ENCODE assay signal across 15 mouse cellular contexts in genomic region chr15:80317841-80318530, GRCm38 (mm10). TPM values are rescaled to one million over a fixed set of nuclear protein-coding genes. Genes with fewer than 3 reads are reported as not detected.
DNase-seq lines count a peak whose midpoint lies in the region; ATAC-seq and TF ChIP-seq lines count a peak whose summit lies in the region.
"Had no signal": no experiment of that assay in that cellular context is flagged by ENCODE, and none has a peak within 500 bp of the region (broad histone marks: within the 10 kb centered on the region; RNA-seq: fewer than 3 reads in every experiment).

No protein-coding gene starts in this region.

- no peaks in the 10 kb centered on the region for H3K27me3 ChIP-seq in forebrain, embryonic 11.5 days (ENCODE audit: control insufficient read depth, insufficient read depth, low read length)
- H3K27me3 ChIP-seq in forebrain, embryonic 15.5 days: no peaks in the 10 kb centered on the region
- no peaks in the 10 kb centered on the region for H3K27me3 ChIP-seq in spleen, adult 2 months (ENCODE audit: control insufficient read depth, insufficient read depth, low read length)
- no peaks in the 10 kb centered on the region for H3K27me3 ChIP-seq in splenic B cell, adult 2 months (ENCODE audit: control insufficient read depth, insufficient read depth, low read length, poor library complexity, severe bottlenecking)
- H3K27me3 ChIP-seq: liver, embryonic 13.5 days had no signal

- no peak for TF ChIP-seq CTCF in spleen, adult 2 months (IDR thresholded peaks at IDR 0.05; ENCODE audit: extremely low read depth, insufficient read depth, insufficient read length, insufficient replicate concordance)
- TF ChIP-seq CTCF in bone marrow, adult 2 months (IDR thresholded peaks at IDR 0.05; ENCODE audit: control insufficient read depth, insufficient read depth, low read length): no peak

- DNase-seq in forebrain, embryonic 11.5 days (ENCODE audit: low spot score): no peak
- DNase-seq in spleen, adult 2 months (ENCODE audit: low read depth in 1 of 2, low spot score in 2 of 2): peak in 1 of 2 experiments; percentile 39
- DNase-seq in spleen, postnatal 10 days (ENCODE audit: low spot score in 2 of 2): no peak
- DNase-seq in splenic B cell, adult 2 months (ENCODE audit: low read depth, low spot score): peak; percentile 36
- DNase-seq in right cerebral cortex, postnatal 4 days: no peak
- no peak for DNase-seq in testis, postnatal 10 days (ENCODE audit: low spot score)
- DNase-seq: heart, adult 11 months; heart, postnatal 14 days; liver, embryonic 13.5 days had no signal

- peak; percentile 28; the same call in 1 of the 2 replicates for ATAC-seq in forebrain, embryonic 11.5 days (replicated peaks; ENCODE audit: low FRiP score)
- ATAC-seq in forebrain, embryonic 15.5 days (replicated peaks): no peak
- ATAC-seq: intestine, postnatal 0 days had no signal

- no peak for TF ChIP-seq POLR2A in spleen, adult 2 months (IDR thresholded peaks at IDR 0.05; ENCODE audit: low read depth, low read length)
- TF ChIP-seq POLR2A in bone marrow, adult 2 months (IDR thresholded peaks at IDR 0.05; ENCODE audit: borderline replicate concordance, control insufficient read depth, low read depth, low read length): no peak

- no peak overlapping the region for H3K27ac ChIP-seq in forebrain, embryonic 11.5 days (ENCODE audit: low read depth, low read length)
- no peak overlapping the region for H3K27ac ChIP-seq in forebrain, embryonic 15.5 days (replicated peaks)
- peak overlapping the region; percentile 31 for H3K27ac ChIP-seq in spleen, adult 2 months (ENCODE audit: insufficient read depth, low read length)
- H3K27ac ChIP-seq in bone marrow, adult 2 months (ENCODE audit: control insufficient read depth, insufficient read depth, low read depth, low read length, poor library complexity): peak overlapping the region; percentile 4; the same call in 1 of the 2 replicates
- H3K27ac ChIP-seq: liver, embryonic 13.5 days had no signal

- H3K4me1 ChIP-seq in forebrain, embryonic 11.5 days (replicated peaks; ENCODE audit: control insufficient read depth, insufficient read depth, low read length): peaks cover 5% of the 10 kb centered on the region; the same call in 1 of the 2 replicates
- H3K4me1 ChIP-seq in forebrain, embryonic 15.5 days: peaks cover 27% of the 10 kb centered on the region
- peaks cover 35% of the 10 kb centered on the region; the same call in 1 of the 2 replicates for H3K4me1 ChIP-seq in spleen, adult 2 months (ENCODE audit: control insufficient read depth, insufficient read depth, insufficient read length)
- peaks cover 5% of the 10 kb centered on the region for H3K4me1 ChIP-seq in bone marrow, adult 2 months (ENCODE audit: control insufficient read depth, insufficient read depth, low read length)
- H3K4me1 ChIP-seq: liver, embryonic 13.5 days had no signal

- H3K36me3 ChIP-seq in forebrain, embryonic 11.5 days (ENCODE audit: control insufficient read depth, insufficient read depth, low read length): no peaks in the 10 kb centered on the region
- H3K36me3 ChIP-seq in forebrain, embryonic 15.5 days: no peaks in the 10 kb centered on the region
- H3K36me3 ChIP-seq in spleen, adult 2 months (ENCODE audit: control insufficient read depth, insufficient read depth, low read length): no peaks in the 10 kb centered on the region; the same call in 1 of the 2 replicates
- H3K36me3 ChIP-seq in splenic B cell, adult 2 months (ENCODE audit: control insufficient read depth, insufficient read depth, low read length, poor library complexity, severe bottlenecking): peaks cover 3% of the 10 kb centered on the region; the same call in 1 of the 2 replicates
- H3K36me3 ChIP-seq: G1E; liver, embryonic 13.5 days had no signal

- H3K9me3 ChIP-seq in forebrain, embryonic 11.5 days (ENCODE audit: control insufficient read depth, low read length): no peaks in the 10 kb centered on the region
- H3K9me3 ChIP-seq in forebrain, embryonic 15.5 days: no peaks in the 10 kb centered on the region
- H3K9me3 ChIP-seq: G1E; liver, embryonic 13.5 days had no signal

- H3K4me3 ChIP-seq in forebrain, embryonic 11.5 days (ENCODE audit: low read depth, low read length): no peak overlapping the region
- no peak overlapping the region for H3K4me3 ChIP-seq in forebrain, embryonic 15.5 days
- no peak overlapping the region for H3K4me3 ChIP-seq in spleen, adult 2 months (ENCODE audit: extremely low read depth, insufficient read depth, insufficient read length)
- no peak overlapping the region for H3K4me3 ChIP-seq in bone marrow, adult 2 months (replicated peaks; ENCODE audit: control insufficient read depth, low read depth, low read length)
- H3K4me3 ChIP-seq: liver, embryonic 13.5 days had no signal

- no peak overlapping the region for H3K9ac ChIP-seq in forebrain, embryonic 11.5 days (ENCODE audit: low read length)
- no peak overlapping the region for H3K9ac ChIP-seq in forebrain, embryonic 15.5 days (replicated peaks)
- H3K9ac ChIP-seq: liver, embryonic 13.5 days had no signal

- H3K4me2 ChIP-seq in forebrain, embryonic 11.5 days (ENCODE audit: low read depth, low read length, severe bottlenecking): no peak overlapping the region
- H3K4me2 ChIP-seq in forebrain, embryonic 15.5 days (replicated peaks): no peak overlapping the region
- H3K4me2 ChIP-seq: liver, embryonic 13.5 days had no signal

- WGBS in forebrain, embryonic 11.5 days: 71% methylated on average over 8 of the region's 8 CpGs
- 39% methylated on average over 8 of the region's 8 CpGs for WGBS in forebrain, embryonic 15.5 days
- 29% methylated on average over 8 of the region's 8 CpGs for WGBS in spleen, adult 2 months
- WGBS in bone marrow, adult 2 months: 34% methylated on average over 8 of the region's 8 CpGs

RNA-seq across cellular contexts. Expression of gene Cacna1i, which starts 30.9 kb away (rescaled TPM):
- polyA plus RNA-seq in forebrain, embryonic 11.5 days (2014; fragmentation: Nextera tagmentation; extraction: Ambion mirVana): 0.12 and 0.17 TPM in 2 replicates
- polyA plus RNA-seq in forebrain, embryonic 15.5 days (2015; fragmentation: Nextera tagmentation; extraction: Ambion mirVana): 0.50 and 0.57 TPM in 2 replicates
- 18.9 and 23.7 TPM in 2 replicates for polyA plus RNA-seq in spleen, adult 2 months (2012; rRNA removed)
- polyA plus RNA-seq in bone marrow, adult 2 months (2011; ENCODE audit: insufficient read depth, insufficient read length, low replicate concordance, missing spikeins): 1.2 and 2.8 TPM in 2 replicates
- polyA plus RNA-seq: embryonic facial prominence, embryonic 11.5 days; G1E; liver, embryonic 13.5 days; stomach, embryonic 16.5 days had no signal

RNA-seq across cellular contexts. Expression of gene Rps19bp1, which starts 53.9 kb away (rescaled TPM):
- 69.1 and 69.4 TPM in 2 replicates for polyA plus RNA-seq in forebrain, embryonic 11.5 days (2014; fragmentation: Nextera tagmentation; extraction: Ambion mirVana)
- polyA plus RNA-seq in forebrain, embryonic 15.5 days (2015; fragmentation: Nextera tagmentation; extraction: Ambion mirVana): 65.3 and 70.7 TPM in 2 replicates
- 10.4 and 17.7 TPM in 2 replicates for polyA plus RNA-seq in spleen, adult 2 months (2012; rRNA removed)
- polyA plus RNA-seq in bone marrow, adult 2 months (2011; ENCODE audit: insufficient read depth, insufficient read length, low replicate concordance, missing spikeins): 21.3 and 53.7 TPM in 2 replicates

Comparison
In these comparisons a context has a peak if more than half of its experiments do, and no peak if none do; other contexts are left out.
1. H3K27ac ChIP-seq: peak in spleen, adult 2 months (single experiment) and bone marrow, adult 2 months (single experiment); none in forebrain, embryonic 11.5 days (single experiment) and forebrain, embryonic 15.5 days (single experiment).